Mouse (Mus musculus): ENCODE data around the gene Ubr3. TPM values are rescaled to one million over a fixed set of nuclear protein-coding genes. Genes with fewer than 3 reads are reported as not detected.

Gene Ubr3
- polyA plus RNA-seq, 1 experiment from 2014 or later, result 19.6 TPM

GRCm38 (mm10) chr2:70058201-70058600, 161.2 kb downstream of the Ubr3 start:
- Histone ChIP-seq H3K27ac (ENCODE audit: low read depth, low read length) (no peak overlapping the region), H3K27me3 (ENCODE audit: control insufficient read depth, insufficient read depth, low read length) (no peaks in the 10 kb centered on the region), H3K4me2 (ENCODE audit: low read depth, low read length, severe bottlenecking) (no peak overlapping the region), H3K9me3 (ENCODE audit: control insufficient read depth, low read length) (no peaks in the 10 kb centered on the region), H3K4me3 (ENCODE audit: low read depth, low read length) (no peak overlapping the region), H3K4me1 (replicated peaks; ENCODE audit: control insufficient read depth, insufficient read depth, low read length) (no peaks in the 10 kb centered on the region; the same call in 1 of the 2 replicates), H3K9ac (ENCODE audit: low read length) (no peak overlapping the region), H3K36me3 (ENCODE audit: control insufficient read depth, insufficient read depth, low read length) (no peaks in the 10 kb centered on the region)
- DNase-seq (ENCODE audit: low spot score) (no peak), ATAC-seq (replicated peaks; ENCODE audit: low FRiP score) (no peak)
- WGBS, result 89% methylated on average over 4 of the region's 4 CpGs

GRCm38 (mm10) chr2:70060359-70061345, 163.6 kb downstream of the Ubr3 start:
- no peak for DNase-seq (ENCODE audit: low spot score)
- WGBS, result 60% methylated on average over 11 of the region's 11 CpGs

GRCm38 (mm10) chr2:70065116-70065515, 168.1 kb downstream of the Ubr3 start:
- H3K4me2 ChIP-seq (ENCODE audit: low read depth, low read length, severe bottlenecking), result no peak overlapping the region
- WGBS, result 90% methylated on average over 6 of the region's 6 CpGs
- DNase-seq (ENCODE audit: low spot score), result no peak

More at GRCm38 (mm10) chr2:70060359-70061345, 163.6 kb downstream of the Ubr3 start:
- H3K36me3 ChIP-seq (ENCODE audit: control insufficient read depth, insufficient read depth, low read length), result no peaks in the 10 kb centered on the region
- ATAC-seq (replicated peaks; ENCODE audit: low FRiP score), result no peak
- H3K4me2 ChIP-seq (ENCODE audit: low read depth, low read length, severe bottlenecking), result no peak overlapping the region
- H3K9ac ChIP-seq (ENCODE audit: low read length), result no peak overlapping the region
- peaks cover 2% of the 10 kb centered on the region; the same call in 1 of the 2 replicates for H3K4me1 ChIP-seq (replicated peaks; ENCODE audit: control insufficient read depth, insufficient read depth, low read length)
- H3K4me3 ChIP-seq (ENCODE audit: low read depth, low read length), result no peak overlapping the region
- no peaks in the 10 kb centered on the region for H3K27me3 ChIP-seq (ENCODE audit: control insufficient read depth, insufficient read depth, low read length)
- H3K27ac ChIP-seq (ENCODE audit: low read depth, low read length), result 0 out of 2 replicates have a peak overlapping the region, but pooled peaks have one; percentile 41
- no peaks in the 10 kb centered on the region for H3K9me3 ChIP-seq (ENCODE audit: control insufficient read depth, low read length)

GRCm38 (mm10) chr2:70065729-70066300, 168.8 kb downstream of the Ubr3 start:
- Histone ChIP-seq H3K4me2 (ENCODE audit: low read depth, low read length, severe bottlenecking) (no peak overlapping the region), H3K27ac (ENCODE audit: low read depth, low read length) (0 out of 2 replicates have a peak overlapping the region, but pooled peaks have one; percentile 32), H3K9ac (ENCODE audit: low read length) (no peak overlapping the region), H3K27me3 (ENCODE audit: control insufficient read depth, insufficient read depth, low read length) (no peaks in the 10 kb centered on the region), H3K4me3 (ENCODE audit: low read depth, low read length) (no peak overlapping the region), H3K36me3 (ENCODE audit: control insufficient read depth, insufficient read depth, low read length) (no peaks in the 10 kb centered on the region), H3K9me3 (ENCODE audit: control insufficient read depth, low read length) (no peaks in the 10 kb centered on the region), H3K4me1 (replicated peaks; ENCODE audit: control insufficient read depth, insufficient read depth, low read length) (peaks cover 5% of the 10 kb centered on the region; the same call in 1 of the 2 replicates)
- ATAC-seq (replicated peaks; ENCODE audit: low FRiP score) (no peak), DNase-seq (ENCODE audit: low spot score) (no peak)
- WGBS, result 38% methylated on average over 7 of the region's 7 CpGs

More at GRCm38 (mm10) chr2:70065116-70065515, 168.1 kb downstream of the Ubr3 start:
- no peaks in the 10 kb centered on the region for H3K36me3 ChIP-seq (ENCODE audit: control insufficient read depth, insufficient read depth, low read length)
- no peaks in the 10 kb centered on the region for H3K9me3 ChIP-seq (ENCODE audit: control insufficient read depth, low read length)
- H3K4me3 ChIP-seq (ENCODE audit: low read depth, low read length), result no peak overlapping the region
- ATAC-seq (replicated peaks; ENCODE audit: low FRiP score), result no peak
- H3K27ac ChIP-seq (ENCODE audit: low read depth, low read length), result 0 out of 2 replicates have a peak overlapping the region, but pooled peaks have one; percentile 32
- peaks cover 5% of the 10 kb centered on the region; the same call in 1 of the 2 replicates for H3K4me1 ChIP-seq (replicated peaks; ENCODE audit: control insufficient read depth, insufficient read depth, low read length)
- H3K27me3 ChIP-seq (ENCODE audit: control insufficient read depth, insufficient read depth, low read length), result no peaks in the 10 kb centered on the region
- H3K9ac ChIP-seq (ENCODE audit: low read length), result no peak overlapping the region

- DNase-seq (ENCODE audit: low spot score) (no peak), ATAC-seq (replicated peaks; ENCODE audit: low FRiP score) (0 out of 2 replicates have a peak, but pooled peaks have one; percentile 36)
- no peak overlapping the region for H3K9ac ChIP-seq (ENCODE audit: low read length)
- H3K36me3 ChIP-seq (ENCODE audit: control insufficient read depth, insufficient read depth, low read length), result no peaks in the 10 kb centered on the region
- WGBS, result 58% methylated on average over 6 of the region's 6 CpGs
- no peaks in the 10 kb centered on the region for H3K27me3 ChIP-seq (ENCODE audit: control insufficient read depth, insufficient read depth, low read length)
- H3K9me3 ChIP-seq (ENCODE audit: control insufficient read depth, low read length), result no peaks in the 10 kb centered on the region
- peaks cover 5% of the 10 kb centered on the region; the same call in 1 of the 2 replicates for H3K4me1 ChIP-seq (replicated peaks; ENCODE audit: control insufficient read depth, insufficient read depth, low read length)
- no peak overlapping the region for H3K27ac ChIP-seq (ENCODE audit: low read depth, low read length)
- H3K4me2 ChIP-seq (ENCODE audit: low read depth, low read length, severe bottlenecking), result no peak overlapping the region
- no peak overlapping the region for H3K4me3 ChIP-seq (ENCODE audit: low read depth, low read length)
These were observed 169.4 kb downstream of the Ubr3 start for GRCm38 (mm10) chr2:70066338-70067022.

GRCm38 (mm10) chr2:70069861-70070260, 172.8 kb downstream of the Ubr3 start:
- Histone ChIP-seq H3K9me3 (ENCODE audit: control insufficient read depth, low read length) (no peaks in the 10 kb centered on the region), H3K27me3 (ENCODE audit: control insufficient read depth, insufficient read depth, low read length) (no peaks in the 10 kb centered on the region), H3K4me2 (ENCODE audit: low read depth, low read length, severe bottlenecking) (no peak overlapping the region), H3K36me3 (ENCODE audit: control insufficient read depth, insufficient read depth, low read length) (no peaks in the 10 kb centered on the region), H3K4me3 (ENCODE audit: low read depth, low read length) (no peak overlapping the region), H3K9ac (ENCODE audit: low read length) (no peak overlapping the region), H3K27ac (ENCODE audit: low read depth, low read length) (no peak overlapping the region), H3K4me1 (replicated peaks; ENCODE audit: control insufficient read depth, insufficient read depth, low read length) (peaks cover 5% of the 10 kb centered on the region; the same call in 1 of the 2 replicates)
- no peak for ATAC-seq (replicated peaks; ENCODE audit: low FRiP score)
- no peak for DNase-seq (ENCODE audit: low spot score)
- 84% methylated on average over 5 of the region's 5 CpGs for WGBS

Other genes with a start within 250 kb of the Ubr3 start
- 0.13 and 0.15 TPM in 2 replicates for gene Klhl41, start 227.1 kb upstream of the Ubr3 start, polyA plus RNA-seq (2014; fragmentation: Nextera tagmentation; extraction: Ambion mirVana)
- gene Fastkd1, start 183.7 kb upstream of the Ubr3 start, polyA plus RNA-seq (2014; fragmentation: Nextera tagmentation; extraction: Ambion mirVana), result 22.3 and 22.7 TPM in 2 replicates
- gene Ppig, start 174.7 kb upstream of the Ubr3 start, polyA plus RNA-seq (2014; fragmentation: Nextera tagmentation; extraction: Ambion mirVana), result 135 and 146 TPM in 2 replicates
- 4.2 and 4.8 TPM in 2 replicates for gene Ccdc173, start 107.7 kb upstream of the Ubr3 start, polyA plus RNA-seq (2014; fragmentation: Nextera tagmentation; extraction: Ambion mirVana)
- 34.5 and 39.1 TPM in 2 replicates for gene Phospho2, start 107.6 kb upstream of the Ubr3 start, polyA plus RNA-seq (2014; fragmentation: Nextera tagmentation; extraction: Ambion mirVana)
- gene Klhl23, start 75.3 kb upstream of the Ubr3 start, polyA plus RNA-seq (2014; fragmentation: Nextera tagmentation; extraction: Ambion mirVana), result 36.3 and 36.7 TPM in 2 replicates
- 405 and 430 TPM in 2 replicates for gene Ssb, start 35.7 kb upstream of the Ubr3 start, polyA plus RNA-seq (2014; fragmentation: Nextera tagmentation; extraction: Ambion mirVana)
- 43.1 and 45.1 TPM in 2 replicates for gene Mettl5, start 11.6 kb upstream of the Ubr3 start, polyA plus RNA-seq (2014; fragmentation: Nextera tagmentation; extraction: Ambion mirVana)
- gene Myo3b, start 141.9 kb downstream of the Ubr3 start, polyA plus RNA-seq (2014; fragmentation: Nextera tagmentation; extraction: Ambion mirVana), result 0.07 TPM in 1 of 2 replicates, not detected in the other

Measured in forebrain, embryonic 11.5 days (tissue).